Mouse (Mus musculus) cortical plate, adult 2 months (tissue): ENCODE data around the gene Gm10256. TPM values are rescaled to one million over a fixed set of nuclear protein-coding genes. Genes with fewer than 3 reads are reported as not detected.
"Not testable (repeated sequence)": the region's sequence is repeated elsewhere in the genome, so short reads cannot be mapped to it uniquely, and the experiment has no call there.

Experiments used
- H3K27ac ChIP-seq: fragments of 200-500 bp; 2 replicates; pipeline ENCODE4 v1.5.1; 2012; ENCODE audit warnings: low read length, control low read depth, inconsistent platforms; ENCODE audit not compliant: insufficient read depth
- H3K4me1 ChIP-seq: fragments of 200-500 bp; 2 replicates; pipeline ENCODE4 v1.6.1; 2011; ENCODE audit warnings: low read length; ENCODE audit not compliant: control insufficient read depth, insufficient read depth
- H3K4me3 ChIP-seq: fragments of 200-500 bp; 2 replicates; pipeline ENCODE4 v1.5.1; 2011; ENCODE audit warnings: mild to moderate bottlenecking, low read length, control low read depth; ENCODE audit not compliant: insufficient read depth
- polyA plus RNA-seq: library from polyadenylated mRNA; depleted of rRNA; stranded (reverse); fragments of >200 nt; gene quantifications from 2 replicates; pipeline ENCODE4 v1.2.3, GENCODE M21; 2012; rRNA removed

Gene Gm10256
- not detected in 2 replicates for polyA plus RNA-seq

GRCm38 (mm10) chrY:2830380-2830779, at the start of gene Gm10256, which contains the start of gene Rbmy:
Gene Gm10256, plus strand, starts transcription at chrY:2830699.
Gene Rbmy, plus strand, starts transcription at chrY:2830680.
- not testable (repeated sequence) for H3K4me1 ChIP-seq, H3K4me3 ChIP-seq, H3K27ac ChIP-seq

GRCm38 (mm10) chrY:2796105-2796504, 34.4 kb upstream of the Gm10256 start, which contains the start of gene Gm4064:
Gene Gm4064, minus strand, starts transcription at chrY:2796205.
- H3K27ac ChIP-seq, H3K4me3 ChIP-seq, H3K4me1 ChIP-seq: not testable (repeated sequence)

GRCm38 (mm10) chrY:2900689-2901088, 70.2 kb downstream of the Gm10256 start, which contains the start of gene Gm10352:
Gene Gm10352, plus strand, starts transcription at chrY:2900989.
- H3K4me3 ChIP-seq, H3K4me1 ChIP-seq: not testable (repeated sequence)

More at GRCm38 (mm10) chrY:2900689-2901088, 70.2 kb downstream of the Gm10256 start, which contains the start of gene Gm10352:
- not testable (repeated sequence) for H3K27ac ChIP-seq

Other genes with a start within 250 kb of the Gm10256 start
- not detected in 2 replicates for gene H2al2c, start 231.6 kb upstream of the Gm10256 start, polyA plus RNA-seq
- gene Sry, start 167.0 kb upstream of the Gm10256 start, polyA plus RNA-seq: not detected in 2 replicates
- not detected in 2 replicates for gene H2al2b, start 110.0 kb upstream of the Gm10256 start, polyA plus RNA-seq
- gene Gm4064, start 34.5 kb upstream of the Gm10256 start, polyA plus RNA-seq: not detected in 2 replicates
- gene Rbmy, start within 50 bp of the Gm10256 start, polyA plus RNA-seq: not detected in 2 replicates
- not detected in 2 replicates for gene Gm10352, start 70.3 kb downstream of the Gm10256 start, polyA plus RNA-seq
- gene Gm29289, start 101.9 kb downstream of the Gm10256 start, polyA plus RNA-seq: not detected in 2 replicates